Mouse (Mus musculus) CD4-positive, CD25-positive, alpha-beta regulatory T cell, adult 4 months (primary cell): ENCODE measurements around the gene 1810055G02Rik. TPM values are rescaled to one million over a fixed set of nuclear protein-coding genes. Genes with fewer than 3 reads are reported as not detected.

Experiments used
- ATAC-seq: one replicate; pipeline ENCODE4 v1.8.0; 2017
- polyA plus RNA-seq, 2 experiments: library from polyadenylated mRNA; unstranded; fragments of 100-300 nt; shearing (Covaris generic); gene quantifications; one replicate each; pipeline ENCODE4 v1.2.1; 2017

1810055G02Rik gene
- polyA plus RNA-seq = 1 to 10 TPM; 6.7 to 8.0 TPM

DNA sequence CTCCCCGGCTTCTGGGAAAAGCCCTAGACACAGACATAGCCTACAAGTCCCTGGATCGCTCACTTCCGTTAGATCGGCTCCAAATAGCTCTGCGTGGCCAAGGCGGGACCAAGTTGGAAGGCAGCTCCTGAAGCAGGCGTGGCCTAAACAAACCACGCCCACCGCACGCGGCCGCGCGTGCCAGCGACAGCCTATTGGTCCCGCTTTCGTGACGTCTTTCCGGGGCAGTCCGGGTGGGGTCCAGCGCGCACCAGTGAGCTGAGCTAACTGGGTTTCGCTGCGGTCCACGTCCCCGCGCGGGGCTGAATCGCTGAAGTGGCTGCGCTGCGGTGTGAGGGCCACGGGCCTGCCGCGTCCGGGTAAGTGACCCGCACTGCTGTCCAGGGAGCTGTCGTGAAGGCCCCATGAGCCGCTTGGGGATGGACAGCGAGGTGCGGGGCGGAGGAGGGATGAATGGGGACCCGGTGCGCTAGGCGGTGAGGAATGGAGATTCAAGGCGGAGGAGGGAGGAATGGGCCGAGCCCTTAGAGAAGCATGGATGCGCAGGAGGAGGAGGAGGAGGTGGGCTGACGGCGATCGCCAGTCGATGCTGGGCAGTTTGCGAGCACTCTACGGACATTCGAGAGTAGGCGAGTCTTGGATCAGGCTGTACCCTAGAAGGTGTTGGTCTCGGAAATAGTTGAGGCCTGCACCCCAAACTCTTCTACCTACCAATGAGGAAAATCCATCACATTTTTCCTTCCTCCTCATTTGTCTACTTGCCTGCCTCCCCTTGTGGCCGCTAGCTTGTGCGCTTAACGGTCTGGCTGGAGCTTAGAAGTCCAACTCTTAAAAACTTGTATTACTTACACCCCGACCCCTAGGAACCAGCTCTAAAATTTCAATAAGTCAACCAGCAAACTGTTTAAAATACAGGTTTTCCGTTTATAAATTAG lies at the start of gene 1810055G02Rik:
1810055G02Rik (plus strand) TSS at position 216 of the 935 bp plus-strand sequence.
- ATAC-seq = peak; percentile 97

DNA sequence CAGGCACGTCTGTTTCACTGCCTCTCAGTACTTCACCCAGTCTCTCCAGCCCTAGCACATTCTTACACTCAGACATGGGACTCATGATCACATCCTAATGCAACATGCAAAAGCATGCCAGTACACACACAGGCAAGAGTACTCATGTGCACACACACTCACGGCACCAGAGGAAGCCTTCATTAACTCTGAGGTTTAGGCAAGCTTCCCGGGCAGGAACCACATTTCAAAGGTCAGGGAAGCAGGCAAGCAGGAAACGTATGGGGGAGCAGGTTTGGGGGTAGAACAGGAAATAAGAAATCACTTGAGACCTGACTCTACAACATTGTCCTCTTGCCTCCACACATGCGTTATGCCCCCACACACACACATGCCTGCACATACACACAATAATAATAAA lies 42.6 kb upstream of the 1810055G02Rik start:
- peak; percentile 59 for ATAC-seq

DNA sequence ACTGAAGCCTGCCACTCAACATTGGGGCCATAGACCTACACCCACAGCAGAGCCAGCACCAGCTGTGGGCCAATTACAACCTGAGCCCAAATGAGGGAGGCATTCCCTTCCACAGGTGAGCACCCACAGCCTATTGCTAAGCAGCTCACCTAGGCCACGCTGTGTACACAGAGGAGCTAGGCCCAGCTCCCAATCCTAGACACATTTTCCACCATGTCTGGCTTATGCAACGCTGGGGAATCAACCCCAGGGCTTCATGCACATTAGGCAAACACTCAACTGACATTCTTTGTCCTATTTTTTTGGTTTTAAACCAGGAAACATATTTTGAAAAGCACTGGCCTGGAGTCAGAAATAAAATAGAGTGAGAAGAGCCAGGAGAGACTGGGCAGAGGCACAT lies 41.5 kb upstream of the 1810055G02Rik start:
- ATAC-seq = no peak

DNA sequence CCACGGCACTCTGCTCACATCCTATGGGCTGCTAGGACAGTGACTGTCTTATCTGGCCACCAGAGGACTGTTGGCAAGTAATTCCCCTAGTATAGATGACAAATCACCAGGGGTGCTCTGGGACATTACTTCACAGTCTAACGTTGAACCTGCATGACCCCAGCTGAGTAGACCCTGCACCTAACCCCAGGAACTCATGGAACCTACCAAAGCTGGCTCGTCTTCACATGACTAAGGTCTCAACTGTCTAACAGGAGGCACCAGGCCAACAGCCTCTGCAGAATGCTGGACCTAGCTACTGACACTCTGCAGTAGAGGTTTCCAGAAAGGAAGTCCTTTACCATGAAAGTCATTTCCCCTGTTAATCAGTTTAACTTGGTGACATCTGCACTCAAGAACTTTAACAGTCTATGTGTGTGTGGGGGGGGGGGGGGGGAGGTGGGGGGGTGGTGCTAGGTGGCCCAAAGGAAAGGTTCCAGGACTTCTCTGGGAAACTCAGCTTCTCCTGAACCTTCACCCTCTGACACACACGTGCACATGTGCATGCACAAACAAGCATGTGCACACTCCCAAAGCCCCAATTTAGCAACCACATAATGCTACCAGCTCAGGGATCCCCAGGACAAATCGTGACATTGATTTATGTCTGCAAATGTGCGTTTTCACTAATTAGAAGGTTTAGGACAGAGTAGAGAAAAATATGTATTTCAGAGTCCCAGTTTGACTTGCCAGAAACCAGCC lies 40.8 kb upstream of the 1810055G02Rik start:
- no peak for ATAC-seq

DNA sequence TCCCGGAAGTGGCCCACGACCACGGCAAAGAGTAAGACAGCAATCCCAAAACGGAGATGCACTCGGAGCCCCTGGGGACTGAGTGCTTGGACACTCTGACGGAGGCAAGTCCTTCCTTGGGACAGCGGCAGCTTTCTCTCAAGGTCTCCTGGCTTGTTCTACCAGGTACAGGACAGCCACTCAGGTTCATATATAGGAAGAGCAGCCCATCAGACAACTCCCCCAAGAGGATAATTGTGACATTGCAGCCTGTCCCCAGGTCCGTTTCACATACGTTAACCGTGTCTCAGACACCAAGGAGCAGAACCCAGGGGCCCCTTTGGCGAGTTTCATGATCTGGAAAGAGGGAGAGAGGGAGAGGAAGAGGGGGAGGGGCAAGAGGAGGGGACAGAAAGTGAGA lies 40.1 kb upstream of the 1810055G02Rik start:
- ATAC-seq = peak; percentile 63

DNA sequence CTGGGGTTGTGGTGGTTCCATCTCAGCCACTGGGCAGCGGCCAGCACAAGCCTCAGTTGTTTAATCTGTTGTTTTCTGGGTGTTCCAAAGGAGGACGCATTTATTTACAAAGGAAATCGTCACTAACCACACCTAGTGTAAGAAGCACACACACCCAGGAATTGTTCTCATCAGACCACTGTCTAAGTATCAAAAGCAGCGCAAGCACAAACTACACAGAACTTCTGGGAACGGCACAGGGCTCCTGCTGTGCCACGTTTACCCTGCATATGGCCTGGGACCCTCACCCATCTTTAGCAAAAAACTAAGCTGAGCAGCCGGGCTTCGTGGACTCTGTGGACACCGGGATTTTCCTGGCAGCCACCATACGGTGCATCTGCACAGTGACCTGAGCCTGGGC lies 39.5 kb upstream of the 1810055G02Rik start:
- ATAC-seq = no peak

DNA sequence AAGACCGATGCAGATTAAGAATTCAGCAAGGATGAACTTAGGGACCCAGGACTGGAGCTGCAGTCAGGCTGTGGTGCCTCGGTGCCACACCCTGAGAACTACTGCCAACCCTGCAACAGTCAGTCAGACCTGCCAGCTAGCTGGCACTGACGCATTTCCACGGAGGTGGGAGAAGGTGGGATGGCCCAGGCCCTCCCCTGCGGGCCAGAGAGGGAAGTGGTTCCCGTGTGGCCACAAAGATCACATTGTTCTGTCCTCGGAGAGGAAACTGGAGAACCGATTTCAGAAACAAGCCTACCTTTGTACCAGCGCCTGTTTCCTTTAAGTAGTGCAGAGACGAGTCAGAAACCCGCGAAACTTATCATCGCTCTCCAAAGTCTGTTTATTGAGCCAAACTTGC lies 39.0 kb upstream of the 1810055G02Rik start:
- ATAC-seq = peak; percentile 32

DNA sequence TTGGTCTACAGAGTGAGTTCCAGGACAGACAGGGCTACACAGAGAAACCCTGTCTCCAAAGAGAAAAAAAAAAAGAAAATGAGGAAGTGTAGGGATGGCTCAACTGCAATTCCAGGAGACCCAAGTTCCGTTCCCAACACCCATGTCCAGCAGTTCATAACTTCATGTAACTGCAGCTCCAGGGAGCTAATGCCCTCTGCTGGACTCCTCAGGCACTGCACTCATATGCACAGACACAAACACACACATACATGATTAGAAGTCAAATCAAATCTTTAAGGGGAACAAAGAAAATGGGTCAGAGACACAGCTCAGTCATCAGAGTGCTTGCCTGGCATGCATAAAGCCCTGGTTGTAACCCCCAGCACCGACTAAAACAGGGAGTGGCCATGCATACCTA lies 34.9 kb upstream of the 1810055G02Rik start:
- no peak for ATAC-seq

DNA sequence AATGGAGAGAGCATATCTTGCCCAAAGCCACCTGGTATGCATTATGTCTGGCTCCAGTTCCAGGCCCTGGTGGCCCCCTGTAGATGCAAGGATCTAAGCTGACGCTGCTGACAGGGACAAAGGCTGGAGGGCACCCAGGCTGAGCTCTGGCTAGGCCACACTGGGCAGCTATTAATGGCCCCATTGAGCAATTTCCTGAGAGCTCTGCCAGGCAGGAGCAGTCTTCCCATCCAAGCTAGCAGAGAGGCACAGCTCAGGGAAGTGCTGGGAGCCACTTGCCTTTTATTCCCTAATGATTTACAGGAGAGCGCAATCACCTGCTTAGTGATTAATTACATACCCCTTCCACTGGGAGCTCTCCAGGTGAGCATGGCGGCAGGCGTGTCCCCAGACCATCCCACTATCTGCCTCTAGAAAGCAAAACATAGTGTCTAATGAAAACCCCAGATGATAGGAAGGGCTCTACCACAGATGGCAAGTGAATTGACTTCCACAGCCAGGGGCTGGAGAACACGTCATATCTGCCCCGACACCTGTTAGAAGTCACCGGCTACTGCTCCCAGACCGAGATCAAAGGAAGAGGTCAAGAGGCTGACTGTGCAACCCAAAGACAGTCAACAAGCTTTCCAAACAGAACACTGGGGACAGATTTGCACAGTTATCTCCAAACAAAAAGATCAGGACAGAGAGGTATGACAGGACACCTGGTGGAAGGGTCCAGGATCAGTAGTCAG lies 33.8 kb upstream of the 1810055G02Rik start:
- ATAC-seq = no peak

DNA sequence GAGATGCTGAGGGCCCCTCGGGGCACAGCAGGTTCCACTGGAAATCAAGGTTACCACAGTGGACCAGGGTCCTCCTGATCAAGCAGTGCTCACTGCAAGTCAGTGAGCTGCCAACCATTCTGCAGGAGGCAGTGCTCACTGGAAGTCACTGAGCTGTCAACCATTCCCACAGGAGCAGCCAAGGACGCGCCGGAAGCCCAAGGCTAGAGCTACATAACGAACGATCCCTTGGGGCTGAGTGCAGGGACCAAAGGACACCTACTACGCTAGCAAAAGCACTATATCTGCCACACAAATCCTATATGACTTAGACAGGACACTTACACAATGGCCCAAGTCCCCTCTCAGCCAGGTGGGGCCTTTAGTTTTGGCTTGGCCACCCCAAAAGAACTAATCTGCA lies 27.4 kb upstream of the 1810055G02Rik start:
- no peak for ATAC-seq

DNA sequence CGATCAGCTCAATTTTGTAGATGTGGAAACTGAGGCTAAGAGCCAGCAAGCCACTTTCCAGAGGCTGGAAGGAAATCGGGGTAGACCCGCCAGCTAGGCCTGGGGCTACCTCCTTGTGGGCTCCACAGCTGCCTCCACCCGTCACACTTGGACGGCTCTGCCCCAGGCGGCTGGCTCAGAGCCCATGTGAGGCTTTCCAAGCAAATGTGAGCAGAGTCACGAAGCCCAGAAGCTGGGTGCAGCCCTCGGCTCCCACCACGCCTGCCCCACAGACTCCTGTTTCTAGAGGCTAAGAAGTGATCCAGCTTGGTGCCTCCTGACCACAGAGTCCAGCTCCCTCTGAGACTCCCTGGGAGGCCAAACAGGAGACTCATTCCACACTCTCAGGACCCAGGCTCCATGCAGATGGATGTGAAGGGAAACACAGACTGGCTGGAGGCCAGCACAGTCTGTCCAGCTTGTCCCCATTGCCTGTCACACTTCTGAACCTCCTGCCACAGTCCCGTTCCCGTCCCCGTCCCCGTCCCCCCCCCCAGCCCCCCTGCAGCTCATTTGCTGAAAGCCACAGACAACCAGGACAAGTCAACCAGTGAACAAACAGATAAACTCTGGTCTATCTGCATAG lies 26.7 kb upstream of the 1810055G02Rik start:
- no peak for ATAC-seq

DNA sequence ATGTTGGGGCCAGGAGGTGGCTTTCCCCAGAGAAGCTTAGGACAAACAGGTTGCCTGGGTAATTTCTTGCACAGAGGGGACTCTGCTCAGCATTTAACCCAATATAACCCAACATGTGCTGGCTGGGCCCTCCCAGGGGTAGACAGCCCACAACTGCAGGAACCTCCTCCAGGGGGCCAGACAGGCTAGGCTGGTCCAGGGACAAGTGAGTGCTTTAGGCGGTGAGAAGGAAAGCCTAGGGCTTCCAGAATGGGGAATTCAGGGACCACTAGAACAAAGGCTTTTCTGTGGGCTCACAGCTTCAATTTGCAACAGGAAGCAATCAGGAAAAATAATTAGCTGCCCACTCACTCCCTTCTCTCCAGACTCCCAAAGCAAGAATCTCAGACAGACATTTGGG lies 23.7 kb upstream of the 1810055G02Rik start:
- no peak for ATAC-seq

DNA sequence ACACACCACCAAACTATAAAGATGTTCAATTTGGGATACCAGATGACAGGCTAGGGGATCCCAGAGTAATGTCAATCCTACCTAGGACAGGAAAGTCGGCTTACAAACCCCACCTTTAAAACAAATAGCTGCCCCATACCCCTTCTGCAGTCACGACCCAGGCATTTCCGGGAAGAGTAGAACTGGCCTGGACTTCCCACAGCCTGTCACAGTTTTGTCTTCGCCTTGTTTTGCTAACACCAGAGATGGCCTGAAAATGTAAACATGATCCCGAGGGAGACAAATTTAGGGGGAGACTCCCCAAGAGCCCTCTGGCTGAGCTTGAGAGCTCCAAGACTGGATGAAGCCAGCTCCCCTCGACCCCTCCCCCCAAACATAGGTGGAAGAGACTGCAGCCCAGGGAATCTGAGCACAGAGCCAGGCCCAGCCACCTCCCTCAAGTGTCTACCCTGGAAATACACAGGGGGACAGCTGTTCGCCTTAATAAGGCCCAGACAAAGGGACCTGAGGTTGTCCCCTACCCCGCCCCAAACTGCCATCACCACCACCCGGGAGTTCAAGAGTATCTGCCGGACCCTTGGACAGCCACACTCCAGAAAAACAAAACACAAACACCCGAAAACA lies 23.0 kb upstream of the 1810055G02Rik start:
- ATAC-seq = no peak

DNA sequence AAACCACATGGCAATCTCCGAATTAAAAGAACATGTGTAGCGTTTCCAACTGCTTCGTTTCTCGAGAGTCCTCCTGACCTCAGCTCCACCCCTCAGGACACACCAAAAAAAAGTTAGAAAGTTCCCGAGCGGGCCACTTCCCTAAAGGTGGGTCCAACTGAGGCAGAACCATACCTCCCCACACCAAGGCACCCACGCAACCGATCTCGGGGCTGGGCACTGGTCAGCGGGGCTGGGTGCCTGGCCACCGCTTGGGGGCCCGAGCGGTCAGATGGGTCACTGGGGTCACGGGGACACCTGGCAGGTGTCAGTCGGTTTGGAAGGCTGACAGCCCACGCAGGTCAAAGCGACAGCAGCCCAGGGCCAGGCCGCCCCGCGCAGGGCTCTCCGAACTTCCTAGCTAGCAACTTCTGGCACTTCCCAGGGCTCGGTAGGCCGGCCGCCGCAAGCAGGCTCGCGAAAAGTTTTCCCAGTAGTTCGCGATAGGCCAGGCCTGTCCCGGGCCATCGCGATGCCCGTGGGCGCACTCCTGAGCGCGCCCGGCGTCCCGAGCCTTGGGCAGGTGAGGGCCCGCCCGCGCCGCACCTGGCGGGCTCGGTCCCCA lies 22.4 kb upstream of the 1810055G02Rik start:
- ATAC-seq = no peak

DNA sequence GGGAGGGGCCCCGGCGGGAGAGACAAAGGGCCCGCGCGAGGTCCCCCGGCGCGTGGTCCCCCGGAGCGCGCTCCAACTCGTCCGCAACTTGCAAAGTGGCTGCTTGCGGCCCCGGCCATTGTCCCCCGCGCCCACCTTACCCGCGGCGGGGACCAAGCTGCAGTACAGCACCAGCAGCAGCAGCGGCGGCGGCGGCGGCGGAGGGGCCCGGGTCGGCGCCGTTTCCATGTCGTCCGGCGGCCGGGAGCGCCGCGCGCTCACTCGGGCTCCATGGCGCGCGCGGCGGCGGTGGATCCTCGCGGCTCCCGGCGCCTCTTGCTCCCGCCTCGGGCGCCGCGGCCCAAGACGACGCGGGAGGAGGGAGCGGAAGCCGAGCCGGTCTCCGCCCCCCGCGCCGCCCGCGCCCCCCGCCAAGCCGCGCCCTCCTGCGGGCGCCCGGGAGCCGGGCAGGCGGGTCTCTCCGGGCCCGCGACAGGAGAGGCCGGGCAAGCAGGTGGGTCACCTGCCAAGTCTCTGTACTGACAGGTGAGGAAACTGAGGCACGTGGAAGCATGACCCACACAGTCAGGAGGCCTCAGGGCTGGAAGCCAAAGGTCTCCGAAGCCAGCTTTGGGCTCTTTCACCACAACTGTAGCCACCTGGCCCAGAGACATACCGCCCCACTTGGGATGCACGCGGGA lies 21.7 kb upstream of the 1810055G02Rik start, which contains the start of gene Lrp5:
Lrp5 (minus strand) TSS at position 350 of the 680 bp plus-strand sequence.
- no peak for ATAC-seq

DNA sequence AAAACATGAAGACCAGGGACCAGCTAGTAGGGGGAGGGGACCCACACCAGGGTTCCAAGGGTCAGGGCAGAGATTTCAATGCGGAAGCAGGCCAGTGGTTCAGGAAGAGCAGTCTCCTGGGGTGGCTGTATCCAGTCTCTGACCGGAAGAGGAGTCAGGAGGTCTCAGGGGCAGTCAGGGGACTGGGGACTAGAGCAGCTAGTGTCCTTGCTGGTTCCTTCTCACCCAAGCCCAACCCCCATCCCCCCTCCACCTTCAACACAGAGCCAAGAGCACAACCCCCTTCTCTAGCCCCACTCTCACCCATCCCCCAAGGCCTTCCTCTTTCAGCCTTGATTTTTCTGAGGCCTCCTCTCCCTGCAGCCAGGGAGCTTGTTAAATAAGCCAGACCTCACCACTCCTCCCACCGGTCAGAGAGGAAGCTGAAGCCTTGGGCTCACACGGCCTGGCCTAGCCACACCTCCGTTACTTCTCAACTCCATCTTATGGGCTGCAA lies 20.4 kb upstream of the 1810055G02Rik start:
- no peak for ATAC-seq

DNA sequence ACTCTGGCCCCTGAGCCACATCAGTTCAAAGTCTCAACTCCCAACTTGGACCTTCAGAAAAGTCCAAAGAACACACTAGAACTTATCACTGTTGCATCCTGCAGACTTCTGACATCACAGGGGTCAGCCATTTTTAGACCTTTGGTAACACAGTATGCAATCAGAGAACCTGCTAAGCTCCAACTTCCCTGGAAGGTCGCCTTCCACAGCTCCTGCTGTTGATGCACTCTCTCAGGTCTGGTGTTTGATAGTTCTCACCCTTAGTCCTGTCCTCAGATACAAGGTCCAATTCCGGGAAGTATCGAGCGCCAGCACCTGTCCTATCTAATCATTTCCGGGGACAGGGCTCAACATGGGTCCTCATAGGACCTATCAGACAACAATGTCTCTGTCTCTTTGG lies 16.8 kb upstream of the 1810055G02Rik start:
- no peak for ATAC-seq

DNA sequence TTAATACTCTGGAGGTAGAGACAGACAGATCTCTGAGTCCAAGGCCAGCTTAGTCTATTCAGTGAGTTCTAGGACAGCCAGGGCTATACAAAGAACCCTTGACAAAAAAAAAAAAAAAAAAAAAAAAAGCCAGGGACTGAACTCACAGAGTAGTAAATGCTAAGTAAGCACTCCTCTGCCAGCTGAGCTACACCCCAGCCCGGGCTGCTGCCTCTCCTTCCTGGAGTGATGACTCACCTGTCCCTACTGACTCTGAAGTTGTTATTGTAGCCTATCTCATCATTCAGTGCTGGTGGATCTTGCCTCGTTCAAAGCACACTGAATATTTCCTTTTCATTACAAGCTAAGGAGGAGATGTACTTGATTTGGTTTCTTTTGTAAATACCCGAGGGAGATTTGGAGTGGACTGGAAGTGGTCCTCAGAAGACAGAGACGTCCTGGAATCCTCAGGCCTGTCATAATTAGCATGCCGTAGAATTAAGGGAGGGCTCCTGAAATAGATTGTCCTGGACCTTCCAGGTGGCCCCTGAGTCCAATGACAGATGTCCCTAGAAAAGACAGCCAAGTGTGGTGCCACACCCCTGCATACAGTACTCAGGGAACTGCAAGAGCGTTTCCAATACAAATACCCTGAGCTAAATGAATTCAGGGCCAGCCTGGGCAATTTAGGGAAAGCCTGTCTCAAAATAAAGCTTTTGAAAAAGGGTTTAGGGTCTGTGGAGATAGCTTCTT lies 15.5 kb upstream of the 1810055G02Rik start:
- ATAC-seq = no peak

DNA sequence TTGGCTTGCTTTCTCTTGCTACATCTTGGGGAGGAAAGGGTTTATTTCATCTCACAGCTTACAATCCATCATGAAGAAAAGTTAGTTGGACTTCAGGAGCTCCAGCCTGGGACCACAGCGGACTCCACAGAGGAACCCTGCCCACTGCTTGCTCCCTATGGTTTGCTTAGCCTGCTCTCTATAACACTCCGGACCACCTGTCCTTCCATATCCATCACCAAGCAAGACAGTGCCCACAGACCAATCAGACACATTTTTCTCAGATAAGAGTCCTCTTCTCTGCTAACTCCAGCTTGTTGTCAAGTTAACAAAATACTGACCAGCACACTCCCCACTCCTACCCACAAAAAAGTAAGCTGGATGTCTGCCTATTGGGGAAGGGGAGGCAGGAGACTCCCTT lies 13.6 kb upstream of the 1810055G02Rik start:
- ATAC-seq = no peak

DNA sequence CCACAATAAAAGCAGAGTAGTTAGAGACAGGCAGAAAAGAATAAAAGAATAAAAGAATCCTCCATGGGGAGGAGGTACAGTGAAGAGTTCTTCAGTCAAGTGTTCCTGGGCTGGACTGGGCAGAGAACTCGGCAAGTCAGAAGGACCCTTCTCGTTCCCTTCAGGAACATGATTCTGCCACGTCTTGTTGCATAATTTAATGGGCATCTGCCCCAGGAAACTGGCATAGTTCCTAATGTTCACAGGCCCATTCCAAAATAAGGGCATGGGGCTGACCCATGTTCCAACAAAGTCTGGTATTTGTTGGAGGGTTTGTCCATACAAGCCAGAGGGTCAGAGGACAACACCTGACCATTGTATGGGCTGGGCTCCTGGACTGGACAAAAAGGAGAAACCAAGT lies 13.1 kb upstream of the 1810055G02Rik start:
- ATAC-seq = no peak
